Mouse (Mus musculus) cerebellum, adult 11-12 months (tissue): ENCODE measurements around the gene Samt3.

Experiments
- DNase-seq: peaks from one replicate; pipeline ENCODE4 v3.0.0; 2022

Samt3 gene

DNA sequence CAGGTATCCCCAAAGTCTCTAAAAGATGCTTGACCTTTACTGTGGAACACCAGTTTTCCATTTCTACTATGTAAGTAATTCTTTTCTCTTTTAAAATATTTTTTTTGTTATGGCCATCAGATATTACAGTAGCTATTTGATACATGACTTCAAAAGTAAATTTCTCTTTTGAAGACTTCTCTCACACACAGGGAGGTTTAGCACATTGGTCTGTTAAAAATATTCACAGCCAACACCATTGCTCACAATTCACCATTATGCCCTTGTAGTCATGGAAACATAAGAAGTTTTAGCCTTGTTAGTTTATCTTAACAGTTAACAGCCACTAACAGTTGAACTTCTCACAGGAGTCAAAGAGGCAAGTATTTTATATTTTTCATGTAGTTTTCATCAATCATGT lies at the start of gene Samt3:
TSS of gene Samt3 (plus strand) at position 301 of the 400 bp plus-strand sequence.
- no peak for DNase-seq

GRCm38 (mm10) chrX:86016591-86016990 lies 27.4 kb upstream of the Samt3 start:
- no peak for DNase-seq

GRCm38 (mm10) chrX:86088672-86089071 lies 44.7 kb downstream of the Samt3 start:
- no peak for DNase-seq
